Mouse (Mus musculus) small intestine, adult 2 months (tissue): ENCODE data around the gene Gsdma3.

ENCODE experiments used
- CTCF ChIP-seq: fragments of 200-500 bp; IDR thresholded peaks from 2 replicates; pipeline ENCODE4 v1.5.1; 2012; ENCODE audit warnings: low read depth, mild to moderate bottlenecking, control low read depth, inconsistent platforms, low read length, moderate library complexity, mixed read lengths; ENCODE audit not compliant: insufficient replicate concordance, insufficient read length; ENCODE audit errors: extremely low read depth
- POLR2A ChIP-seq: fragments of 200-500 bp; IDR thresholded peaks from 2 replicates; pipeline ENCODE4 v1.6.1; 2012; ENCODE audit warnings: low read depth, mild to moderate bottlenecking, control low read depth, inconsistent platforms, low read length, moderate library complexity

DNA sequence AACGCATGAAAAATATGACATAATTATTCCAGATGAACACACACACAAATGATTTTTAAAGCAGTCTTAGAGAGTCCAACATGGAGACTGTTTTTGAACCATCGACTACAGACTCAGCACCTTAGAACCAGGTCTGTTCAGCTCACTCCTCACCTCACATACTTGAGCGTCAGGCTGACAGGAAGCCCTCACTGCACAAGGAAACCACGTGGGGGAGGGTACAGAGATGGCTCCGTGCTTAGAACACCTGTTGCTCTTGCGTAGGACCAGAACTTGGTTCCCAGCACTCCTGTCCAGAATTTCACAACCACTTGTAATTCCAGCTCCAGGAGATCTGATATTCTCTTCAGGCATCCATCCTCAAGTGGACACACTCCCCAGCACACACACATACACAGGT lies 31.1 kb upstream of the Gsdma3 start:
- no peak for TF ChIP-seq POLR2A
- no peak for TF ChIP-seq CTCF
